Mouse (Mus musculus) intestine, postnatal 0 days (tissue): ENCODE measurements around the gene Cyp2f2. TPM values are rescaled to one million over a fixed set of nuclear protein-coding genes. Genes with fewer than 3 reads are reported as not detected.
A peak's percentile ranks its signal among the peaks of the same experiment; 100 is the strongest.

Experiments used
- ATAC-seq: fragments of 200-750 bp; cut with Nextera tagmentation; 2 replicates; pipeline ENCODE4 v1.8.0; 2017; ENCODE audit warnings: mild to moderate bottlenecking, moderate TSS enrichment, moderate library complexity
- H3K27ac ChIP-seq: fragments of 300-500 bp; sonication (generic); 2 replicates; pipeline ENCODE4 v1.5.1; 2014; ENCODE audit warnings: mild to moderate bottlenecking, low read depth, low read length, moderate library complexity
- H3K27me3 ChIP-seq: fragments of 300-500 bp; sonication (generic); replicated peaks from 2 replicates; pipeline ENCODE4 v1.6.1; 2014; ENCODE audit warnings: low read length, mixed read lengths; ENCODE audit not compliant: control insufficient read depth, insufficient read depth
- H3K36me3 ChIP-seq: fragments of 300-500 bp; sonication (generic); 2 replicates; pipeline ENCODE4 v1.6.1; 2014; ENCODE audit warnings: mild to moderate bottlenecking, moderate library complexity; ENCODE audit not compliant: control insufficient read depth, insufficient read depth
- H3K4me1 ChIP-seq: fragments of 300-500 bp; sonication (generic); replicated peaks from 2 replicates; pipeline ENCODE4 v1.6.1; 2014; ENCODE audit warnings: antibody characterized with exemption, low read length, mixed read lengths; ENCODE audit not compliant: control insufficient read depth, insufficient read depth
- H3K4me2 ChIP-seq: fragments of 300-500 bp; sonication (generic); replicated peaks from 2 replicates; pipeline ENCODE4 v1.6.1; 2014; ENCODE audit warnings: low read depth, mild to moderate bottlenecking, moderate library complexity
- H3K4me3 ChIP-seq: fragments of 300-500 bp; sonication (generic); 2 replicates; pipeline ENCODE4 v1.5.1; 2014; ENCODE audit warnings: low read depth, low read length
- H3K9ac ChIP-seq: fragments of 300-500 bp; sonication (generic); 2 replicates; pipeline ENCODE4 v1.6.1; 2014; ENCODE audit warnings: mild to moderate bottlenecking, low read depth, low read length
- H3K9me3 ChIP-seq: fragments of 300-500 bp; sonication (generic); 2 replicates; pipeline ENCODE4 v1.6.1; 2016; ENCODE audit warnings: mixed run types; ENCODE audit not compliant: control insufficient read depth
- CTCF ChIP-seq: sonication (generic); IDR thresholded peaks from 2 replicates; pipeline ENCODE4 v1.5.1; 2016; ENCODE audit warnings: low read depth, mild to moderate bottlenecking, control low read depth, antibody characterized with exemption, moderate library complexity
- WGBS: fragments of 180-500 bp; shearing (Covaris S2); extraction: QIAGEN DNeasy Blood & Tissue Kit; methylation state at CpG from one replicate; pipeline ENCODE4 v1.1.7; 2014; 5-methylcytosine and 5-hydroxymethylcytosine counted together
- polyA plus RNA-seq: library from polyadenylated mRNA; unstranded; fragments of >200 nt; fragmentation: Nextera tagmentation; extraction: Ambion mirVana; gene quantifications from 2 replicates; pipeline ENCODE4 v1.2.1, GENCODE M21; 2015

Gene Cyp2f2
- polyA plus RNA-seq, 1 experiment from 2014 or later: 0.42 TPM

GRCm38 (mm10) chr7:27133156-27133555 is 13.4 kb downstream of the Cyp2f2 start:
- TF ChIP-seq CTCF: no peak
- Histone ChIP-seq H3K4me2 (peak overlapping the region; percentile 47), H3K36me3 (no peaks in the 10 kb centered on the region), H3K9ac (no peak overlapping the region), H3K4me1 (0 out of 2 replicates have a peak, but pooled peaks cover 3% of the 10 kb centered on the region), H3K4me3 (peak overlapping the region; percentile 7; the same call in 1 of the 2 replicates), H3K9me3 (no peaks in the 10 kb centered on the region), H3K27me3 (no peaks in the 10 kb centered on the region), H3K27ac (no peak overlapping the region)
- 27% methylated on average over 12 of the region's 12 CpGs for WGBS
- peak; percentile 68 for ATAC-seq

GRCm38 (mm10) chr7:27133757-27134156 is 14.0 kb downstream of the Cyp2f2 start:
- peak; percentile 60; the same call in 1 of the 2 replicates for ATAC-seq
- H3K27ac ChIP-seq: no peak overlapping the region

DNA sequence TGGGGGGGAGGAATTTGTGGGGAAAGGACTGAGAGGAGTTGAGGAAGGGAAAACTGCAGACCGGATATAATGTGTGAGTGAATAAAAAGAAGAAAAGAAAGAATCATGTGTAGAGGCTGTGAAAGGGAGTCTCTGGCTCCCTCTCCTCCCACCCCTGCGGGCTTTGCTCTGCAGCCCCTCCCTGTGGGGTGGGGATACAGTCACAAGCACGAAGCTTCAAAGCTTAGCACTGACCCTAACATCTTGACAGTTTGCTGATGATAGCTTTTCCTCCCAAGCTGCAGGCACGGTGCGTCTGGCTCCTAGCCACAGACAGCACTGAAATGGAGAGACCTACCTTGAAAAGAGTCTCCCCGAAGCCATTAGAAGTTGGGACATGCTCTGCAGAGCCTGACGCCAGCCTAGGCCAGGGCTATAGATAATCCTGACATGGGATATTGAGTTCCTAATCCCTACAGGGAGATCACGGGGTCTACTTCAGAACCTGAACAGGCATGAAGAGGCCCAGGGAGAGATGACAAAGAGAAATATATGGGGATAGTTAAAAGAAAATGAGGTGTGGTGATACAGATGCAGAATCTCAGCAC is 16.8 kb downstream of the Cyp2f2 start:
- Histone ChIP-seq H3K9ac (no peak overlapping the region), H3K36me3 (no peaks in the 10 kb centered on the region), H3K9me3 (no peaks in the 10 kb centered on the region), H3K4me3 (no peak overlapping the region), H3K4me1 (0 out of 2 replicates have a peak, but pooled peaks cover 3% of the 10 kb centered on the region), H3K27me3 (no peaks in the 10 kb centered on the region), H3K4me2 (no peak overlapping the region), H3K27ac (no peak overlapping the region)
- WGBS: 49% methylated on average over 8 of the region's 8 CpGs
- ATAC-seq: no peak
- TF ChIP-seq CTCF: no peak

More at GRCm38 (mm10) chr7:27133757-27134156, 14.0 kb downstream of the Cyp2f2 start:
- no peaks in the 10 kb centered on the region for H3K36me3 ChIP-seq
- no peaks in the 10 kb centered on the region for H3K27me3 ChIP-seq
- no peak for TF ChIP-seq CTCF
- peak overlapping the region; percentile 47; the same call in 1 of the 2 replicates for H3K4me2 ChIP-seq
- 41% methylated on average over 4 of the region's 4 CpGs for WGBS
- no peak overlapping the region for H3K9ac ChIP-seq
- H3K4me3 ChIP-seq: no peak overlapping the region
- H3K9me3 ChIP-seq: no peaks in the 10 kb centered on the region
- H3K4me1 ChIP-seq: 0 out of 2 replicates have a peak, but pooled peaks cover 3% of the 10 kb centered on the region

DNA sequence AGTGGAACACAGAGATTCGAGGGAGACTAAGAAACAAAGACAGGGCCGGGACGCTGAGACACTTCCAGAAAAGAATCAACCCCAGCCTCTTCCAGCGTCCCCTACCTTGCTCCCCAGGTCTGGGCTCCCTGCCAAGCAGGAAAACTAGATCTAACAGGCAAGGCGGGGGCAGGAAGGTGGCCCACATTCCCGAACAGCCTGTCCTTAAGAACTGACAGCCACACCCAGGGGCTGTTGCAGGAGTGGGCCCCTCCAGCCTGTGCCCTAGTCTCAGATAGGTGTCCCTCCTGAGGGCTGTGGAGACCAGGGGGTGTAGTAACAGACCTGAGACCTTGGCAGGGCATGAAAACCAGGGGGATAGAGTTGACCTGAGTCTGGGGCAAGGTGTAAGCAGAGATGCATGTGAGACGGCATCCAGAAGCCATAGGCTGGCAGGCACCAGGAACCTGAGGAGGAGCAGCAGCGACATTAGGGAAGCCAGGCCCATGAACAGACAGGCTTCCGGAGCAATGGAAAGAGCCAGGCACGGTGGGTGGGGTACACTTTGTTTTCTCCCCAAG is 33.6 kb downstream of the Cyp2f2 start, which contains the start of gene Cyp2t4:
Cyp2t4 (plus strand) TSS at position 510 of the 560 bp plus-strand sequence.
- H3K27ac ChIP-seq: peak within 1 kb of the TSS; percentile 41; the same call in 1 of the 2 replicates
- H3K27me3 ChIP-seq: no peaks in the 10 kb centered on the region
- no peak within 1 kb of the TSS for H3K4me3 ChIP-seq
- no peak within 1 kb of the TSS for H3K9ac ChIP-seq
- H3K9me3 ChIP-seq: no peaks in the 10 kb centered on the region
- H3K4me2 ChIP-seq: no peak within 1 kb of the TSS; the same call in 1 of the 2 replicates
- no peak for TF ChIP-seq CTCF
- peak; percentile 79 for ATAC-seq
- peaks cover 13% of the 10 kb centered on the region for H3K36me3 ChIP-seq
- no peaks in the 10 kb centered on the region for H3K4me1 ChIP-seq
- 40% methylated on average over 10 of the region's 10 CpGs for WGBS

DNA sequence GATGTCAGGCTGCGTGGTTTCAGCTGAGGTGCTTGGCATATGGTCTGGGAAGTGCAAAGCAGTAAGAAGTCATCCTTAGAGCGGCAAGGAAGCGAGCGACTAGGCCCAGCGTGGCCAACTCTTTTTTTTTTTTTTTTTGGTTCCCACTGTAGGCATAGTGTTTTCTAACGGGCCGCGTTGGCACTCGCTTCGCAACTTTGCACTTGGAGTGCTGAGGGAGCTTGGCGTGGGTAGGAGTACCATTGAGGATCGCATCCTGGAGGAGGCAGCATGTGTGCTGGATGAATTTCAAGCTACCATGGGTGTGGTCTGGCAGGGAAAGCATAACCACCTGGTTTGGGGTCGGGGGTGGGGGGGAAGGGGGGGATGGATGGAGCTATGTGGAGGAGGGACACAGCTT is 36.3 kb downstream of the Cyp2f2 start:
- H3K4me1 ChIP-seq: peaks cover 5% of the 10 kb centered on the region; the same call in 1 of the 2 replicates
- H3K27ac ChIP-seq: no peak overlapping the region
- no peak for TF ChIP-seq CTCF
- no peak overlapping the region for H3K4me2 ChIP-seq
- no peaks in the 10 kb centered on the region for H3K9me3 ChIP-seq
- 83% methylated on average over 13 of the region's 13 CpGs for WGBS
- no peaks in the 10 kb centered on the region for H3K27me3 ChIP-seq
- H3K36me3 ChIP-seq: peaks cover 31% of the 10 kb centered on the region
- H3K9ac ChIP-seq: no peak overlapping the region
- ATAC-seq: no peak
- H3K4me3 ChIP-seq: no peak overlapping the region

GRCm38 (mm10) chr7:27158171-27158570 is 38.5 kb downstream of the Cyp2f2 start:
- Histone ChIP-seq H3K36me3 (peaks cover 37% of the 10 kb centered on the region), H3K4me3 (no peak overlapping the region), H3K4me1 (peaks cover 8% of the 10 kb centered on the region; the same call in 1 of the 2 replicates), H3K4me2 (no peak overlapping the region), H3K9me3 (no peaks in the 10 kb centered on the region), H3K27ac (no peak overlapping the region), H3K27me3 (no peaks in the 10 kb centered on the region), H3K9ac (no peak overlapping the region)
- ATAC-seq: no peak
- no peak for TF ChIP-seq CTCF
- WGBS: 94% methylated on average over 9 of the region's 9 CpGs
